Comparison of ENCODE assay signal across 38 mouse cellular contexts in the genomic region with DNA sequence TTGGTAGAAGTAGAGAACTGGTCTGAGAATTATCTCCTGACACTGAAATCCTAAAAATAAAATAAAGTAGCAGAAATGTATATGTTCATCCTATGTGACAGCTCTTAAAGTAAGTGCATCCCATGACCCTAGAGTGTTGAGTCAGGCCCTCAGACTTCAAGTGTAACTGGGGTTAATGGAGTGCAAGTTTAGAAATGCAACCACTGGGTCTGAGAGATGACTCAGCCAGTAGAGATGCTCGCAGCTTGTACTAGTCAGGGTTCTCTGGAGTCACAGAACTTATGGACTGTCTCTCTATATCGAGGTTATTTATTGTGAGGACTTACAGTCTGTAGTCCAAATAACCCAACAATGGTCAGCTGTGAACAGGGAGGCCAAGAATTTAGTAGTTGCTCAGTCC. TPM values are rescaled to one million over a fixed set of nuclear protein-coding genes. Genes with fewer than 3 reads are reported as not detected.
"Had no signal": no experiment of that assay in that cellular context is flagged by ENCODE, and none has a peak within 500 bp of the region (broad histone marks: within the 10 kb centered on the region; RNA-seq: fewer than 3 reads in every experiment).

No protein-coding gene starts in this region.

- H3K4me3 ChIP-seq: embryonic facial prominence, embryonic 12.5 days; embryonic facial prominence, embryonic 13.5 days; embryonic facial prominence, embryonic 15.5 days; erythroblast, embryonic 14.5 days; forebrain, embryonic 10.5 days; forebrain, embryonic 12.5 days; forebrain, embryonic 13.5 days; forebrain, embryonic 15.5 days; gastrocnemius, adult 2 months; heart, adult 2 months; heart, embryonic 10.5 days had no signal

- H3K9me3 ChIP-seq: embryonic facial prominence, embryonic 12.5 days; embryonic facial prominence, embryonic 13.5 days; embryonic facial prominence, embryonic 15.5 days; forebrain, embryonic 10.5 days; forebrain, embryonic 12.5 days; forebrain, embryonic 13.5 days; forebrain, embryonic 15.5 days; heart, embryonic 10.5 days had no signal

- ATAC-seq: forebrain, embryonic 13.5 days; forebrain, embryonic 14.5 days; forebrain, embryonic 15.5 days; forebrain, embryonic 16.5 days; forebrain, postnatal 0 days had no signal

- H3K4me1 ChIP-seq: embryonic facial prominence, embryonic 12.5 days; embryonic facial prominence, embryonic 13.5 days; embryonic facial prominence, embryonic 15.5 days; forebrain, embryonic 10.5 days; forebrain, embryonic 12.5 days; forebrain, embryonic 13.5 days; forebrain, embryonic 15.5 days; heart, embryonic 10.5 days had no signal

- H3K36me3 ChIP-seq: embryonic facial prominence, embryonic 12.5 days; embryonic facial prominence, embryonic 13.5 days; embryonic facial prominence, embryonic 15.5 days; forebrain, embryonic 10.5 days; forebrain, embryonic 12.5 days; forebrain, embryonic 15.5 days; heart, embryonic 10.5 days had no signal

- H3K27me3 ChIP-seq: embryonic facial prominence, embryonic 12.5 days; embryonic facial prominence, embryonic 13.5 days; embryonic facial prominence, embryonic 15.5 days; forebrain, embryonic 12.5 days; forebrain, embryonic 13.5 days; forebrain, embryonic 15.5 days had no signal

- DNase-seq: cerebellum, adult 9-10 months; cerebellum, adult 9-11 months; cerebellum, postnatal 10 days; cerebellum, postnatal 14 days; cerebellum, postnatal 25 days; cerebellum, postnatal 36 days; embryo, embryonic 11 days; forebrain, postnatal 0 days; gastrocnemius, adult 2 months; gastrocnemius, postnatal 10 days; gastrocnemius, postnatal 14 days; gastrocnemius, postnatal 25 days; gastrocnemius, postnatal 36 days; heart, adult 18-20 months; heart, adult 2 months had no signal

- H3K27ac ChIP-seq: embryonic facial prominence, embryonic 12.5 days; embryonic facial prominence, embryonic 13.5 days; embryonic facial prominence, embryonic 15.5 days; forebrain, embryonic 10.5 days; forebrain, embryonic 12.5 days; forebrain, embryonic 13.5 days; forebrain, embryonic 15.5 days; gastrocnemius, adult 2 months; heart, adult 2 months; heart, embryonic 10.5 days had no signal

RNA-seq across cellular contexts. Expression of a gene that starts 3.8 kb away (rescaled TPM):
- total RNA-seq: common myeloid progenitor, adult 5-6 weeks; forebrain, postnatal 0 days; gastrocnemius, adult 18-20 months; gastrocnemius, adult 2 months; gastrocnemius, adult 8-10 months; gastrocnemius, postnatal 10 days; gastrocnemius, postnatal 14 days; gastrocnemius, postnatal 25 days; gastrocnemius, postnatal 36 days; gastrocnemius, postnatal 4 days; granulocyte monocyte progenitor cell, adult 5-6 weeks; heart, adult 18-20 months; heart, adult 2 months; heart, adult 8-10 months had no signal
- polyA plus RNA-seq: cortical plate, adult 2 months; embryonic facial prominence, embryonic 11.5 days; embryonic facial prominence, embryonic 12.5 days; embryonic facial prominence, embryonic 13.5 days; embryonic facial prominence, embryonic 14.5 days; embryonic facial prominence, embryonic 15.5 days; erythroblast, embryonic 14.5 days; forebrain, embryonic 10.5 days; forebrain, embryonic 11.5 days; forebrain, embryonic 12.5 days; forebrain, embryonic 13.5 days; forebrain, embryonic 14.5 days; forebrain, embryonic 15.5 days; forebrain, embryonic 16.5 days; forebrain, postnatal 0 days; frontal cortex, adult 2 months; gonadal fat pad, adult 2 months; heart, adult 2 months; heart, embryonic 10.5 days had no signal

RNA-seq across cellular contexts. Expression of a gene that starts 7.4 kb away (rescaled TPM):
- total RNA-seq: common myeloid progenitor, adult 5-6 weeks; granulocyte monocyte progenitor cell, adult 5-6 weeks had no signal
- polyA plus RNA-seq: erythroblast, embryonic 14.5 days had no signal

RNA-seq across cellular contexts. Expression of a gene that starts 37.6 kb away (rescaled TPM):
- total RNA-seq: common myeloid progenitor, adult 5-6 weeks; forebrain, postnatal 0 days; gastrocnemius, adult 18-20 months; gastrocnemius, adult 2 months; gastrocnemius, adult 8-10 months; gastrocnemius, postnatal 10 days; gastrocnemius, postnatal 14 days; gastrocnemius, postnatal 25 days; gastrocnemius, postnatal 36 days; gastrocnemius, postnatal 4 days; granulocyte monocyte progenitor cell, adult 5-6 weeks; heart, adult 18-20 months; heart, adult 2 months; heart, adult 8-10 months had no signal
- polyA plus RNA-seq: cortical plate, adult 2 months; embryonic facial prominence, embryonic 11.5 days; embryonic facial prominence, embryonic 12.5 days; embryonic facial prominence, embryonic 13.5 days; forebrain, embryonic 11.5 days; forebrain, embryonic 12.5 days; forebrain, embryonic 13.5 days; forebrain, embryonic 14.5 days; forebrain, embryonic 15.5 days; forebrain, embryonic 16.5 days; forebrain, postnatal 0 days; frontal cortex, adult 2 months; gonadal fat pad, adult 2 months; heart, adult 2 months; heart, embryonic 10.5 days had no signal

RNA-seq across cellular contexts. Expression of a gene that starts 48.3 kb away (rescaled TPM):
- total RNA-seq: common myeloid progenitor, adult 5-6 weeks; forebrain, postnatal 0 days; gastrocnemius, adult 18-20 months; gastrocnemius, adult 2 months; gastrocnemius, adult 8-10 months; gastrocnemius, postnatal 10 days; gastrocnemius, postnatal 14 days; gastrocnemius, postnatal 25 days; gastrocnemius, postnatal 36 days; gastrocnemius, postnatal 4 days; granulocyte monocyte progenitor cell, adult 5-6 weeks; heart, adult 18-20 months; heart, adult 2 months; heart, adult 8-10 months had no signal
- polyA plus RNA-seq: cortical plate, adult 2 months; embryonic facial prominence, embryonic 11.5 days; embryonic facial prominence, embryonic 12.5 days; embryonic facial prominence, embryonic 13.5 days; embryonic facial prominence, embryonic 14.5 days; embryonic facial prominence, embryonic 15.5 days; erythroblast, embryonic 14.5 days; forebrain, embryonic 10.5 days; forebrain, embryonic 11.5 days; forebrain, embryonic 12.5 days; forebrain, embryonic 13.5 days; forebrain, embryonic 14.5 days; forebrain, embryonic 15.5 days; forebrain, embryonic 16.5 days; forebrain, postnatal 0 days; frontal cortex, adult 2 months; gonadal fat pad, adult 2 months; heart, adult 2 months; heart, embryonic 10.5 days had no signal
